Mouse (Mus musculus) kidney, adult 2 months (tissue): Measurements from ENCODE around the gene Spem1. TPM values are rescaled to one million over a fixed set of nuclear protein-coding genes. Genes with fewer than 3 reads are reported as not detected.
A peak's percentile ranks its signal among the peaks of the same experiment; 100 is the strongest.

Experiments used
- DNase-seq: peaks from one replicate; pipeline ENCODE4 v3.0.0; 2021
- H3K27ac ChIP-seq: fragments of 200-500 bp; 2 replicates; pipeline ENCODE4 v1.5.1; 2012; ENCODE audit warnings: low read depth, low read length, control low read depth, inconsistent platforms; ENCODE audit not compliant: insufficient read depth
- H3K27me3 ChIP-seq: fragments of 200-500 bp; replicated peaks from 2 replicates; pipeline ENCODE4 v1.6.1; 2012; ENCODE audit warnings: mild to moderate bottlenecking, moderate library complexity, low read length, inconsistent platforms; ENCODE audit not compliant: control insufficient read depth, insufficient read depth
- H3K36me3 ChIP-seq: fragments of 200-500 bp; 2 replicates; pipeline ENCODE4 v1.6.1; 2012; ENCODE audit warnings: mild to moderate bottlenecking, moderate library complexity, low read length, inconsistent platforms; ENCODE audit not compliant: control insufficient read depth, insufficient read depth
- H3K4me1 ChIP-seq: fragments of 200-500 bp; 2 replicates; pipeline ENCODE4 v1.6.1; 2011; ENCODE audit warnings: low read length; ENCODE audit not compliant: control insufficient read depth, insufficient read depth
- H3K4me3 ChIP-seq: fragments of 200-500 bp; 2 replicates; pipeline ENCODE4 v1.5.1; 2011; ENCODE audit warnings: mild to moderate bottlenecking, low read depth, low read length, control low read depth; ENCODE audit not compliant: insufficient read depth
- CTCF ChIP-seq: fragments of 200-500 bp; conservative IDR thresholded peaks from 2 replicates; pipeline ENCODE4 v1.5.1; 2011; ENCODE audit warnings: low read depth, mild to moderate bottlenecking, control low read depth, low read length, moderate library complexity, mixed read lengths; ENCODE audit not compliant: insufficient read depth, insufficient read length
- POLR2A ChIP-seq: fragments of 200-500 bp; IDR thresholded peaks from one replicate; pipeline ENCODE4 v1.6.1; 2011; ENCODE audit warnings: low read depth, low read length, control low read depth
- WGBS: fragments of 180-500 bp; shearing (Covaris S2); methylation state at CpG from one replicate; pipeline ENCODE4 v1.1.7; 2018; 5-methylcytosine and 5-hydroxymethylcytosine counted together
- polyA plus RNA-seq: library from polyadenylated mRNA; depleted of rRNA; stranded (reverse); fragments of >200 nt; gene quantifications from 2 replicates; pipeline ENCODE4 v1.2.3, GENCODE M21; 2012

Spem1 gene
- polyA plus RNA-seq, 1 experiment = 0.28 TPM

DNA sequence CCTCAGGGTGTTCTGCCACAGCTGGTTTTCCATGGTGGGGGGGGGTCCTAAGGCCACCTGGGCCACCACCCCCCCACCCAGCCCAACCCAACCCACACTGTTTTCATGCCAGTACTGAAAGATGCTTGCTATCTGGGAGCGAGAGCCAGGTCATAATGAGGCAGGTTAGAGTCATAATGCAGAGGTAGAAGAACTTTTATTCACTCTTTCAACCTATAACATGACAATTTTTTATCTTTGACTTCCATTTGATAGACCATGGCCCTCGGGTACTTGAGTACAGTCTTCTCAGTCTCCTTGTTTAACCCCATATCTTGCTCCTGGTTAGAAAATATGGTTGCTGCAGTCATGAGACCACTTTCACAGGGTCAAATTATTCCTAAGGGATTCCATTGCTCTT lies 3.6 kb downstream of the Spem1 start, which contains the start of gene Spem2:
Gene Spem2, minus strand, starts transcription at position 101 of the 400 bp plus-strand sequence.
- DNase-seq = no peak
- WGBS = 80% methylated on average over 2 of the region's 2 CpGs
- Histone ChIP-seq H3K36me3 (no peaks in the 10 kb centered on the region), H3K4me3 (no peak within 1 kb of the TSS), H3K27me3 (no peaks in the 10 kb centered on the region), H3K4me1 (no peaks in the 10 kb centered on the region), H3K27ac (no peak within 1 kb of the TSS)
- TF ChIP-seq POLR2A = no peak
- no peak for TF ChIP-seq CTCF

DNA sequence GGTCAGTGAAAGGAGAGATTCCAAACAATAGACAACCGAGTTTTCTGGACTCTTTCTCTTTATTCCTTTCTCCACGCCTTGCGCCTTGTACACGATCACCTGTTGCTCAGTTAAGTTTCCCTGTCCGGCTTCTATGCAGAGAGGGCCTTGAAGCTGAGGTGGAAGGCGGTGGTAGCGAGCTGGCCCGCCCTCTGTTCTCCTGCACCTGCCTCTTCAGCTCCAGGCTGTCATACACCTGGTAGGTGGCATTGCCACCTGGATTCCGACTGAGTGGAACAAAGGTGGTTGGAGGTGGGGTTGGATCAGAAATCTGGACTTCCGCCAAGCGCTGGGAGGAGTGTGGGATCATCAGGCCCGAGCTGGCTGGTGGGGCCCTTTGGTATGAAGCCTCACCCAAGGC lies 5.5 kb downstream of the Spem1 start:
- DNase-seq = no peak
- H3K4me1 ChIP-seq = no peaks in the 10 kb centered on the region
- no peak overlapping the region for H3K27ac ChIP-seq
- no peak for TF ChIP-seq CTCF
- TF ChIP-seq POLR2A = no peak
- no peaks in the 10 kb centered on the region for H3K27me3 ChIP-seq
- H3K36me3 ChIP-seq = no peaks in the 10 kb centered on the region
- no peak overlapping the region for H3K4me3 ChIP-seq
- WGBS = 90% methylated on average over 12 of the region's 12 CpGs

DNA sequence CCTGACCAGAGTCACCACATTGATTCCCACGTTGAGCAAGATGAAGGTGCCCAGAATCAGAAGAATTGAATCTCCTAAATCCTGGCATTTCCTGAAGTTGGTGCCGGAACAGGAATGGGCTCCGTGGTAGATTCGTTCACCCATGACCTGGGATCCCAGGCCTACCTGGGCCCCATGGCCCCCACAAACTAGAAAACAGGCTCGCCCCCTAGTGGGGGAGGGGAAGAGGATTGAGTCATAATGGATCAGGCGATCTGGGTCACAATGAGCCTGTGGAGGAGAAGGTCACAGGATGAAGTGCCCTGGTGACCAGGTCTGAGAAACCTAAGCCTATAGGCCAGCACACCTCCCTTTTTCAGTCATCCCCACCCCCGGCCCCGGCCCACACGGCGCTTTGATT lies 6.8 kb downstream of the Spem1 start, which contains the start of gene Gm39566:
Gene Gm39566, minus strand, starts transcription at position 144 of the 400 bp plus-strand sequence.
- H3K27ac ChIP-seq = no peak within 1 kb of the TSS
- TF ChIP-seq POLR2A (no peak), CTCF (no peak)
- no peaks in the 10 kb centered on the region for H3K27me3 ChIP-seq
- no peaks in the 10 kb centered on the region for H3K4me1 ChIP-seq
- no peak for DNase-seq
- 44% methylated on average over 10 of the region's 10 CpGs for WGBS
- H3K36me3 ChIP-seq = no peaks in the 10 kb centered on the region
- H3K4me3 ChIP-seq = no peak within 1 kb of the TSS

DNA sequence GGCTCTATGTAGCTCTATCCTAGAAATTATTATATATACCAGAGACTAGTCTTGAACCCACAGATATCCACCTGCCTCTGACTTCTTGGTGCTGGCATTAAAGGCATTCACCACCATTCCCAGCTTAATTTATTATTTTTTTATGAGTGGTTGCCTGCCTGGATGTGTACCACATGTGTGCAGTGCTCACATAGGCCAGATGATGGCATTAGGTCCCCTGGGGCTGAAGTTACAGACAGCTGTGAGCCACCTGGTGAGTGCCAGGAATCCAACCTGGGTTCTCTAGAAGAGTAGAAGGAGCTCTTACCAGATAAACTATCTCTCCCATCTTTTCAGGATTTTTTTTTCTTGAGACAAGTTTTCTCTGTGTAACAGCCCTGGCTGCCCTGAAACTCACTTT lies 11.7 kb downstream of the Spem1 start:
- H3K36me3 ChIP-seq = no peaks in the 10 kb centered on the region
- H3K27me3 ChIP-seq = no peaks in the 10 kb centered on the region
- H3K27ac ChIP-seq = no peak overlapping the region
- H3K4me3 ChIP-seq = no peak overlapping the region
- no peak for DNase-seq
- TF ChIP-seq CTCF (0 out of 2 replicates have a peak, but pooled peaks have one; percentile 10), POLR2A (no peak)
- no peaks in the 10 kb centered on the region for H3K4me1 ChIP-seq

DNA sequence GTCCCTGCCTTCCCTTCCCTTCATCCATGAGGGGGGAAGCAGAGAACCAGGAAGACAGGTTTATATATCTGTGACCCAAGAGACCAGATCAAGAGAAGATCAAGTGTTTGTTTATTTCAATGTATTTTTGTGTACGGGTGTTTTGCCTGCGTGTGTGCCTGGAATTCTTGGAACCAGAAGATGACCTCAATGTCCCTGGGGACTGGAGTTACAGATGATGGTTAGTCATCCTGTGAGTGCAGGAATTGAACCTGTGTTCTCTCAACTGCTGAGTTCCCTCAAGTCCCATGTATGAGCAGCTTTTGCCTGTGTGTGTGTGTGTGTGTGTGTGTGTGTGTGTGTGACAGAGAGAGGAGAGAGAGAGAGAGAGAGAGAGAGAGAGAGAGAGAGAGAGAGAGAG lies 14.3 kb downstream of the Spem1 start:
- Histone ChIP-seq H3K27me3 (no peaks in the 10 kb centered on the region), H3K4me1 (peaks cover 16% of the 10 kb centered on the region; the same call in 1 of the 2 replicates), H3K27ac (no peak overlapping the region), H3K4me3 (no peak overlapping the region), H3K36me3 (no peaks in the 10 kb centered on the region)
- no peak for DNase-seq
- TF ChIP-seq CTCF (no peak), POLR2A (no peak)
- WGBS = 76% methylated on average over 2 of the region's 2 CpGs

DNA sequence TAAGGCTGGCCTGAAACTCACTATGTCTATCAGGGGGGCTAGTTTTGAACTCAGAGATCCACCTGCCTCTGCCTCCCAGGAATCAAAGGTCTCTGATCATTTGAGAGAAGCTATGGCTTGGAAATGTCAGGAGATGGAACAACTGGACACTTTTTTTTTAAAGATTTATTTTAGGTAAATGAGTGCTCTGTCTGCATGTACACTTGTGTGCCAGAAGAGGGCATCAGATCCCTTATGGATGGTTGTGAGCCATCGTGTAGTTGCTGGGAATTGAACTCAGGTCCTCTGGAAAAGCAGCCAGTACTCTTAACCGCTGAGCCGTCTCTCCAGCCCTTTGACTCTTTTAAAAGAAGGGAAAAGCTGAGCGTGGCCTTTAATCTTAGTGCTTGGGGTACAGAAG lies 15.6 kb downstream of the Spem1 start:
- 90% methylated on average over 4 of the region's 4 CpGs for WGBS
- no peak overlapping the region for H3K4me3 ChIP-seq
- no peak for DNase-seq
- peaks cover 16% of the 10 kb centered on the region; the same call in 1 of the 2 replicates for H3K4me1 ChIP-seq
- H3K36me3 ChIP-seq = no peaks in the 10 kb centered on the region
- H3K27ac ChIP-seq = no peak overlapping the region
- no peaks in the 10 kb centered on the region; the same call in 1 of the 2 replicates for H3K27me3 ChIP-seq
- 0 out of 2 replicates have a peak, but pooled peaks have one; percentile 6 for TF ChIP-seq CTCF
- TF ChIP-seq POLR2A = no peak

DNA sequence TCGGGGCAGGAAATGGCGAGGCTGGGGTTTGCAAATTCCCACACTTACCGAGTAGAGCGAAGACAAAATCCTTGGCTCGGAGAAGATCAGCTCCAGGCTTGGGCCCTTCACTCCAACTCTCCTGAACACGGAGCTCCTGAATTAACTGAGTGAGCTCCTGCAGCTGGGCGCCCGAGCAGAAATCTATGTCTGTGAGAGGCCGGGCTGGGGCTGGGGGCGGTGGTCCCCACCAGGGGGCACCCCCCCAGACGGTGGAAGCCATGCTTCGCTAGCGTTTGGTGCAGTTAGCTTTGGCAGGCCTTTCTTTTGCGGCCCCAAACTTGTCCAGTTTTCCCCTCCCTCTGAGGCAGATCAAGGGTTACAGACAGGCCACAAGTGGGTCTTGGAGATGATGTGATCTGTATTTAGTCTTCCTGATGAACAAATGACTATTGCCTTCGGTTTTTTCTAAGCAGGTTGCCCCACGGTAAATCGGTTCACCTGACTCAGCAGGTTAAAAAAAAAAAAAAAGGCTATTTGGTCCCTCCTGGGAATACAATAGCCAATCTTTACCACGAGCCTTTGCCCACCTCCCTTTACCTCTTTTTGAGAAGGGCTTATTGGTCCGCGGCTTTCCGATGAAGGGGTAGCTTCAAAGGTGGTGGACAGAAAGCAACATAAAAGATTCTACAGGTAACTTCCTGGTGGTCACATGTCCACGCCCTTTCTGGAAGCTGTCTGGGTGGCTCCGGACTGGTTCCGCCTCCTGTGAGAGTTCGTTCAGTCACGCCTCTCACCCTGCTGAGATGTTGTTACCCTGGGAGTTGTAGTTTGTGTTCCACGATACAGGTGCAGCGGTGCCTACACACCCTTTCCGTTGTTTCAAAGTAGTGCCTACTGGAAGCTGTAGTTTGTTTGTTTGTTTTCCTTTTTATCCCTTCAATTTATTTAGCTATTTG lies 16.7 kb downstream of the Spem1 start, which contains the start of gene Tmem102:
Gene Tmem102, minus strand, starts transcription at position 653 of the 938 bp plus-strand sequence.
- Histone ChIP-seq H3K4me3 (peak within 1 kb of the TSS; percentile 45), H3K36me3 (no peaks in the 10 kb centered on the region), H3K27me3 (no peaks in the 10 kb centered on the region; the same call in 1 of the 2 replicates), H3K4me1 (peaks cover 20% of the 10 kb centered on the region), H3K27ac (0 out of 2 replicates have a peak within 1 kb of the TSS, but pooled peaks have one; percentile 18)
- TF ChIP-seq CTCF (no peak), POLR2A (no peak)
- WGBS = 12% methylated on average over 29 of the region's 29 CpGs
- peak; percentile 93 for DNase-seq

DNA sequence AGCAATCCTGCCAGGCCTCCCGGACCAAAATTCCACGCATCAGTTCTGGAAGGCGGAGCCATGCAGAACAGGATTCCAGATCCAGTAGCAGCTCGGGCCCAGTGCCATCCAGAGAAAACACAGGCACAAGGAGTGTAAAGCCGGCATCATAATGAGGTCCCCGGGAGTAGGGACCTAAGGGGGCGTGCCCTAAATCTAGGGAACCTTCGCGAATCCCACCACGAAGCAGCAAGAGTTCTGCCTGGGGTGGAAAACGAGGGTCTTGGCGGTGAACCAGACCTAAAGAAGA lies 17.4 kb downstream of the Spem1 start:
- Histone ChIP-seq H3K4me3 (peak overlapping the region; percentile 45), H3K4me1 (peaks cover 20% of the 10 kb centered on the region), H3K36me3 (no peaks in the 10 kb centered on the region), H3K27me3 (no peaks in the 10 kb centered on the region; the same call in 1 of the 2 replicates), H3K27ac (0 out of 2 replicates have a peak overlapping the region, but pooled peaks have one; percentile 17)
- TF ChIP-seq CTCF = no peak
- TF ChIP-seq POLR2A = no peak
- WGBS = 11% methylated on average over 12 of the region's 12 CpGs
- DNase-seq = peak; percentile 67
